Mouse (Mus musculus) large intestine, adult 2 months (tissue): ENCODE measurements around the gene Lst1. TPM values are rescaled to one million over a fixed set of nuclear protein-coding genes. Genes with fewer than 3 reads are reported as not detected.
A peak's percentile ranks its signal among the peaks of the same experiment; 100 is the strongest.

Source experiments
- DNase-seq: peaks from one replicate; pipeline ENCODE4 v3.0.0-alpha.2; 2012; ENCODE audit warnings: low read depth, low spot score
- WGBS: fragments of 180-500 bp; shearing (Covaris S2); methylation state at CpG from one replicate; pipeline ENCODE4 v1.1.7; 2018; 5-methylcytosine and 5-hydroxymethylcytosine counted together
- polyA plus RNA-seq: library from polyadenylated mRNA; depleted of rRNA; stranded (reverse); fragments of >200 nt; gene quantifications from 2 replicates; pipeline ENCODE4 v1.2.3, GENCODE M21; 2012

Lst1 gene
- polyA plus RNA-seq, 1 experiment = 32.1 TPM

DNA sequence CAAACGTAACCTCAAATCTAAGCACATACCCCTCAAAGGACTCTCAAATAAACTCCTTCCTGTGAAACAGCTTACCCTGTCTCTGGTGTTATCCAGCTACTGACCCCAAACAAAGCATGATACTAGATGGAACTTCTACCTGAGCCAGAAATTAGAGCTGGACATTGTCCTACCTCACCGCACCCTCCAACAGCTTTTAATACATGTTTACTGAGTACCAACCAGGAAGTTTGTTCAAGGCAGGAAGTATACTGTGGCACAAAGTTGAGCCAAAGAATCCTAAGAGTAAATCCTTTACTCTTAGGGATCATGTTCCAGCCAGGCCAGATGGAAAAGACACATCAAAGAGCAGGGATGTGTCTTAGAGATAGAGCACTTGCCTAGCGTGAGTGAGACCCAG is 22.4 kb upstream of the Lst1 start:
- 25% methylated on average over 3 of the region's 3 CpGs for WGBS
- no peak for DNase-seq

GRCm38 (mm10) chr17:35209785-35210535 is 21.7 kb upstream of the Lst1 start:
- whole genome bisulfite sequencing = 38% methylated on average over 12 of the region's 12 CpGs
- no peak for DNase-seq

DNA sequence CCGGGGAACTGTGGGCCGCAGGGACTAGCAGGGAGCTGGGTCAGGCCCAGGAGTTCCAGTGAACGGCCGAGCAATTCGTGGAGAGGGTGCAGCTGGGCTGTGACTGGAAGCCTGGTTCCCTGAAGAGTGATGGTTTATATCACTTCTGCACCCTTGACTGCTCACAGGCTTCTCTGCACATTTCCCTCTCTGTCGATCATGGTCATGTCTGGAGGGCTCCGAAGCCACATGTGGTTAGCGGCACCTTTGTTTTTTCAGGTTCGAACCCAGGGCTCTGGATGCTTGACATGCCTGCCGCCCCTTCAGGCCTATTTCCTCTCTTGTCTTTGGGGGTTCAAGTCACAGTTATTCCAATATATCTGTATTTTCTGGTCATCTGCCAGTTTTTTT is 17.1 kb upstream of the Lst1 start:
- WGBS = 74% methylated on average over 10 of the region's 10 CpGs
- DNase-seq = no peak

DNA sequence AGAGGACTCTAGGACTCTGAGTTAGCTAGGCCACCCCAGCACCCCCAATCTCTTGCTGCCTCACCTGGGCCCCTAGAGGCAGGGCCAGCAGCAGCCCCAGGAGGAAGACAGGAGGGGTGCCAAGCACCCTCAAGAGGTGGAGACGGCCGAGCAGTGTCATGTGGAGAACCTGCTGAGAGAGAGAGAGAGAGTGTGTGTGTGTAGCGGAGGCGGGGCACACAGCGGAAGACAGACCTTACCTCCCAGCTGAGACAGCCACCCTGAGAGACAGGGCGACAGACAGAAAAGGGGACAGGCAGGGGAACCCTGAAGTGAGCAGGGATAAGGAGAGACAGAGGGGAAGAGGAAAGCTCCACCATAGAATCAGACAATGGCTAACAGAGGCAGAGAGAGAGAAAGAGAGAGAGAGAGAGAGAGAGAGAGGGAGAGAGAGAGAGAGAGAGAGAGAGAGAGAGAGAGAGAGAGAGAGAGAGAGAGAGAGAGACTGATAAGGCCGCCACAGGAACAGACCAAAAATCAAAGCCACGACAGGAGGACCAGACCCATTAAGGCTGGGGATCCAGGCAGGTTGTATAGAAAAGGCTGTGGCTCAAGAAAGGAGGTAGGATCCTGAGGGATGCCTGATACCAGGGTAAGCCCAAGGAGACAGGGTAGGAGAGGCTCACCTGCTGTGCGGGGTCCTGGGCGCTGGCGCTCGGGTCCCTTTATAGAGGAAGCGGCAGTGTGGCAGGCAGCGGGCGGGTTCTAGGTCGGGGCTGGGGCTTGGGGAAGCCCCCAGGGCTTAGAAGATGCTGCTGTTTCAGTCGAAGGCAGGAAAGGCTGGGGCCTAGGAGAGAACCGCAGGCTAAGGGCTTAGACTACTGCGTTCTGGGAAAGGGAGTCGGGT is 16.5 kb upstream of the Lst1 start, which contains the start of gene Lta:
TSS of gene Lta (minus strand) at position 858 of the 886 bp plus-strand sequence.
- DNase-seq = no peak
- WGBS = 66% methylated on average over 20 of the region's 20 CpGs

DNA sequence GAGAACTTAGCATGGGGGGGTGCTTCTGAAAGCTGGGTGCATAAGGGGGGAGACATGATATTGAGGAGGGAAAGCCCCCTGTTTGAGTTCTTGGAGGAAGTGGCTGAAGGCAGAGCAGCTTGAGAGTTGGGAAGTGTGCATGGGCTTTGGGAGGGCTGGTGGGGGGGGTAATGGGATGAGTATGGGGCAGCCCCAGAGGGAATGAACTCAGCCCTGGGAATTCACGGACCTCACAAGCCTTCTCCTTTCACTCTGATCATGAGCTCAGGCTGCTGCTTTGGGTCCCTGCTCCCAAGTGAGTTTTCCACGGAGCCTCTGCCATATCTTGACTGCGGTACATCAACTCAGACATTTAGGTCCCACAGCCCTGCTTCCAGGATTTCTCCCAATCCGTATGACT is 14.2 kb upstream of the Lst1 start:
- 82% methylated on average over 4 of the region's 4 CpGs for WGBS
- no peak for DNase-seq

- 11% methylated on average over 13 of the region's 13 CpGs for WGBS
- no peak for DNase-seq
Observed at GRCm38 (mm10) chr17:35201787-35202186, 13.5 kb upstream of the Lst1 start, which contains the start of gene Tnf. Gene Tnf (minus strand): TSS chr17:35202007.

- 54% methylated on average over 11 of the region's 11 CpGs for WGBS
- DNase-seq = no peak
Observed at GRCm38 (mm10) chr17:35201128-35201527, 12.9 kb upstream of the Lst1 start.

DNA sequence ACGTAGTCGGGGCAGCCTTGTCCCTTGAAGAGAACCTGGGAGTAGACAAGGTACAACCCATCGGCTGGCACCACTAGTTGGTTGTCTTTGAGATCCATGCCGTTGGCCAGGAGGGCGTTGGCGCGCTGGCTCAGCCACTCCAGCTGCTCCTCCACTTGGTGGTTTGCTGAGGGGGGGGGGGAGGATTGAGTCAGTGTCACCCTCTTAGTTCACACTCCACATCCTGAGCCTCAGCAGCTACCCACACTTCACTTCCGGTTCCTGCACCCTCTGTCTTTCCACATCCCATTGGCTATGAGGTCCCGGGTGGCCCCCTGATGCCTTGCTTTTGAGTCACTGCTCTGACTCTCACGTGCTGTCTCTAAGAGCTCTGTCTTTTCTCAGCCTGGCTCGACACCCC is 12.2 kb upstream of the Lst1 start:
- 69% methylated on average over 11 of the region's 11 CpGs for WGBS
- DNase-seq = no peak

- WGBS = 29% methylated on average over 8 of the region's 8 CpGs
- DNase-seq = no peak
Observed at GRCm38 (mm10) chr17:35198946-35199345, 10.7 kb upstream of the Lst1 start.

DNA sequence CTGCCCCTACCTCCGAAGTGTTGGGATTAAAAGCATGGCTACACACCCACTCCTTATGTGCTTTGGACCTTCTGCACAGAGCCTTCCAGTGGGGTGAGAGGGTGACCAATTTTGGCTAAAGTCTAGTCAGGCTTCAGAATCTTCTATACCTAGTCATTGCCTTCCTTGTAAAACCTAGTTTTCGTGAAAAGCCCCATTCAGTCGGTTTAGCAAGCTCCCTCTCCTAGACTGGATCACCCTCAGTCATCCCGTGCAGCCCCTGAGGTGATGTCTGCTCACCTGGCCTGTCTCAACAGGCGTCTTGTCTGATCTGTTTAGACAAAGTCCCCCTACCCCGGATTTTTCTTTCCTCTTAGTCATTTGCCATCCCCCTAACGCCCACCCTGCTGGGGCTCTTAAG is 9.8 kb upstream of the Lst1 start:
- no peak for DNase-seq
- 75% methylated on average over 7 of the region's 7 CpGs for WGBS

DNA sequence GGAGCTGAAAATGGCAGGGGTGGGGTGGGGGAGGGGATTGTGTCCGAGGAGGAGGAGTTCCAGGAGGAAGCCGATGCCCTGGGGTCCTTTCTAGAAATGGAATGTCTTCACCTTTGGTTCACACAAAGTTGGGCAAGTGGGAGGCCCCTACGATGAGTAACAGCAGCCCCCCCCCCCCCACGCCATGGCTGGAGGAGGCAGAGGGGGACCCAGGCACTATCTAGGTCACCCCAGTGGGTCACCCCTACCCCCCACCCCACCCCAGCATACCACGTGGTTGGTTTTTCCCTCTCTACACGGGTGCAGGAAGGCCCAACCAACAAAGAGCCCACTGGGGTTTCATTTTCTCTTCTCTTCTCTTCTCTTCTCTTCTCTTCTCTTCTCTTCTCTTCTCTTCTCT is 8.9 kb upstream of the Lst1 start:
- no peak for DNase-seq
- 64% methylated on average over 6 of the region's 6 CpGs for WGBS

GRCm38 (mm10) chr17:35196321-35196641 is 8.0 kb upstream of the Lst1 start:
- 10% methylated on average over 9 of the region's 9 CpGs for WGBS
- DNase-seq = peak; percentile 55

DNA sequence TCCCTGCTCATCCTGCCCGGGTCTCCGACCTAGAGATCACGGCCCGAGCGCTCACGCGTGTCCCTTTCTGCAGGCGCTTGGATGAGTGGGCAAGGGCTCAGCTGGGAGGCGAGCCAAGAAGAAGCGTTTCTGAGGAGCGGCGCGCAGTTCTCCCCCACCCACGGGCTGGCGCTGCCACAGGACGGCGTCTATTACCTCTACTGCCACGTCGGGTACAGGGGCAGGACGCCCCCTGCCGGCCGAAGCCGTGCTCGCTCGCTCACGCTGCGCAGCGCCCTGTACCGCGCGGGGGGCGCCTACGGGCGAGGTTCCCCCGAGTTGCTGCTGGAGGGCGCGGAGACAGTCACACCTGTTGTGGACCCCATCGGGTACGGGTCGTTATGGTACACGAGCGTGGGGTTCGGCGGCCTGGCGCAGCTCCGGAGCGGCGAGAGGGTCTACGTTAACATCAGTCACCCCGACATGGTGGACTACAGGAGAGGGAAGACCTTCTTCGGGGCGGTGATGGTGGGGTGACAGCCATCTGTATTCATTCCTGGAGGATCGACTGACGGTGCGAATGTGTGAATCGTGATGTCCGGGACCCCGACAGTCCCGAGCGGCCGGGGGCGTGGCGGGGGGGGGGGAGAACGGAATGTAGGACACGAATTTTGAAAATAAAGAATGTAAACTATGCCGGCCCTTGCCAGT is 7.5 kb upstream of the Lst1 start:
- WGBS = 1% methylated on average over 66 of the region's 66 CpGs
- no peak for DNase-seq

DNA sequence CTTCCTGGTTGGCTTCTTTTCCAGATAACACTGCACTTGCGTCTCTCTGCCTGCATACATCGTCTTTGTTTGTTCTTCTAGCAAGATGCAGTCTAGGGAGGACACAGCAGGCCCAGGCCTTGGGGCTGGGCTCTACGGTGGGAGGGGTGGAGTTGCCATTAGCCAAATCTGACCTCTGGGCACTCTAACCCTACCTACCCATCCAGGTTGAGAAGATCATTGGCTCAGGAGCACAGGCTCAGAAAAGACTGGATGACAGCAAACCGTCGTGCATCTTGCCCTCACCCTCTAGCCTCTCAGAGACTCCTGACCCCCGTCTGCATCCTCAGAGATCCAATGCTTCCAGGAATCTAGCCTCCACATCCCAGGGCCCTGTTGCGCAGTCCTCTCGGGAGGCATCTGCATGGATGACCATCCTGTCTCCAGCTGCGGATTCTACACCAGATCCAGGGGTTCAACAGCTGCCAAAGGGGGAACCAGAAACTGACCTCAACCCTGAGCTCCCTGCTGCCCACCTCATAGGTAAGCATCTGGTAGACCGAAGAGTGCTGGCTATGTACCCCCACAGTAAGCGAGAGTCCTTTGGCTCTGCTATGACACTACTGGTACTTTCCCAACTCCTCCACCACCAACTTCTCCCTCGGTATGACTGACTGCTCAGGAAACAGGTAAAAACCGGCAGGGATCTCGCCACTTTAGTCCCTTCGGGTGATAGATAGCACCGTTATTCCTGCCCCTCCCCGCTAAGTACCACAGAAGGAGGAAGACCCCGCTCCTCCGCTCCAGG is 6.8 kb upstream of the Lst1 start:
- no peak for DNase-seq
- 38% methylated on average over 19 of the region's 19 CpGs for WGBS

DNA sequence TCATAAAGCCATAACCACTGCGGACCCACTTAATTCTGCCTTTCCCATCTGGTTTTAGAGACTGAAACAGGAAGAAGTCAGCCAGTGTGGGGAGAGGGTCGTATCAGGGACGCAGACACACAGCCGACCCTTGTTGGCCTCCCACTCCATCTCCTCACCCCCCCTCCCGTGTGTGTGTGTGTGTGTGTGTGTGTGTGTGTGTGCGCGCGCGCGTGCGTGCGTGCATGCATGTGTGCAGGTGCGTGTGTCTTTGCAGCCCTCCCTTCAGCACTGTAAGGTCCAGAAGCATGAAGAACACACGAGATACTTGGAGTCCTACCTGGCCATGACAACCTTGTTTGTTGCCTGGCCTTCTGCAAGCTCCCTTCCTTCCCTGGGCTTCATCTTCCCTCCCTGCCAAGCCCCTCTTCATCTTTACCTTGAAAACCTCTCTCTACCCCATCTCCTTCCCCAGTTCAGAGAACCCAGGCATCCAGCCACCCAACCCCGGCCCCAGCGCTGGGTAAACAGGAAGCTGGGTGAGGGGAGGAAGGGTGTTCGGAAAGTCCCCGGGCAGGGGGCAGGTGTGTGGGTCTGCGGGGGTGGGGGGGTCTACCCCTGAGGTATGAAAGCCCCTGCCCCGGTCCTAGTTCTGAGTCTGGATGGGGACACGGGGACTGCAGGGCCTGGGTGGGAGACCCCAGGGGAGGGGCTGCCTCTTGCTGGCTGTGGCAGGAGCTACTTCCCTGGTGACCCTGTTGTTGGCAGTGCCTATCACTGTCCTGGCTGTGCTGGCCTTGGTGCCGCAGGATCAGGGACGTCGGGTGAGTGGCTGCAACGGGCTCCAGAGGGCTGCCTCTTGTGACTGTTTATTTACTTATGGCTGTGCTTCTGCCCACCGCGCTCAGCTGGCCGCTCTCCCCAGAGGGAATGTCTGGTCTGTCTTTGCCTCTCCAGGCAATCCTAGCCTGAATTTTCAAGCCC is 5.9 kb upstream of the Lst1 start, which contains the start of gene Ltb:
TSS of gene Ltb (plus strand) at position 559 of the 963 bp plus-strand sequence.
- DNase-seq = no peak
- WGBS = 58% methylated on average over 28 of the region's 28 CpGs

GRCm38 (mm10) chr17:35192924-35193323 is 4.7 kb upstream of the Lst1 start:
- DNase-seq = no peak
- 85% methylated on average over 5 of the region's 5 CpGs for WGBS

GRCm38 (mm10) chr17:35191723-35192122 is 3.5 kb upstream of the Lst1 start:
- WGBS = 62% methylated on average over 2 of the region's 2 CpGs
- DNase-seq = no peak

DNA sequence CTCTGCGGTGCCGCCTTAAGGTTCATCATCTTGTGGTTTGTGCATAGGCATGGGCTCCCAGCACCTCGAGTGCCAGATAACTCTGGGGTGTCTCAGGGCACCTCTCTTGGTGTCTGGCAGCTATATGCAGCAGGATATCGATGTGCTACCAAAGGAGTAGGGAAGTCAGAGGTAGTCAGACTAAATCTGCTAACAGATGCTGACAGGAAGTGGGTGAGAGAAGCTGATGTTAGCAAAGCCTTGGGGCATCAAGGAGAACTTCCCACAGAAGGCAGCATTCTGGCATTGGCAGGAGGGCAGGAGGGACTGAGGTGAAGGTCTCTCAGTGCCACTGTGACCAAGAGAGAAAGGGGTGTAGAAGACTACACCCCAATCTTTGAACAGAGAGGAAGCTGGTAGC is 1.9 kb upstream of the Lst1 start:
- 74% methylated on average over 4 of the region's 4 CpGs for WGBS

More for the DNA sequence above, 1.9 kb upstream of the Lst1 start:
- no peak for DNase-seq
